Mouse (Mus musculus) small intestine, adult 2 months (tissue): ENCODE results near the gene Wnt9a. TPM values are rescaled to one million over a fixed set of nuclear protein-coding genes. Genes with fewer than 3 reads are reported as not detected.

Experiments used
- H3K27ac ChIP-seq: fragments of 200-500 bp; 2 replicates; pipeline ENCODE4 v1.5.1; 2012; ENCODE audit warnings: low read depth, low read length, control low read depth, inconsistent platforms; ENCODE audit not compliant: insufficient read depth
- H3K27me3 ChIP-seq: fragments of 200-500 bp; 2 replicates; pipeline ENCODE4 v1.6.1; 2012; ENCODE audit warnings: mild to moderate bottlenecking, moderate library complexity, low read length, inconsistent platforms; ENCODE audit not compliant: control insufficient read depth, insufficient read depth
- H3K36me3 ChIP-seq: fragments of 200-500 bp; 2 replicates; pipeline ENCODE4 v1.6.1; 2012; ENCODE audit warnings: mild to moderate bottlenecking, low read length, control low read depth, inconsistent platforms; ENCODE audit not compliant: control insufficient read depth, insufficient read depth
- H3K4me1 ChIP-seq: fragments of 200-500 bp; 2 replicates; pipeline ENCODE4 v1.6.1; 2012; ENCODE audit warnings: low read length, inconsistent platforms, mixed read lengths; ENCODE audit not compliant: control insufficient read depth, insufficient read depth, insufficient read length
- H3K4me3 ChIP-seq: fragments of 200-500 bp; 2 replicates; pipeline ENCODE4 v1.5.1; 2012; ENCODE audit warnings: low read depth, mild to moderate bottlenecking, control low read depth, inconsistent platforms, low read length, moderate library complexity
- CTCF ChIP-seq: fragments of 200-500 bp; IDR thresholded peaks from 2 replicates; pipeline ENCODE4 v1.5.1; 2012; ENCODE audit warnings: low read depth, mild to moderate bottlenecking, control low read depth, inconsistent platforms, low read length, moderate library complexity, mixed read lengths; ENCODE audit not compliant: insufficient replicate concordance, insufficient read length; ENCODE audit errors: extremely low read depth
- POLR2A ChIP-seq: fragments of 200-500 bp; IDR thresholded peaks from 2 replicates; pipeline ENCODE4 v1.6.1; 2012; ENCODE audit warnings: low read depth, mild to moderate bottlenecking, control low read depth, inconsistent platforms, low read length, moderate library complexity
- WGBS: fragments of 180-500 bp; shearing (Covaris S2); methylation state at CpG from one replicate; pipeline ENCODE4 v1.1.7; 2018; 5-methylcytosine and 5-hydroxymethylcytosine counted together
- polyA plus RNA-seq: library from polyadenylated mRNA; depleted of rRNA; stranded (reverse); fragments of >200 nt; gene quantifications from 2 replicates; pipeline ENCODE4 v1.2.3, GENCODE M21; 2012

The Wnt9a gene
- polyA plus RNA-seq, 1 experiment: 1.2 TPM

- H3K27ac ChIP-seq: no peak overlapping the region
- 21% methylated on average over 10 of the region's 10 CpGs for WGBS
- no peak overlapping the region for H3K4me3 ChIP-seq
- H3K27me3 ChIP-seq: peaks cover 30% of the 10 kb centered on the region
- H3K36me3 ChIP-seq: no peaks in the 10 kb centered on the region
- TF ChIP-seq CTCF: peak; percentile 63; the same call in 1 of the 2 replicates
- no peak for TF ChIP-seq POLR2A
- peaks cover 6% of the 10 kb centered on the region for H3K4me1 ChIP-seq
Measured at GRCm38 (mm10) chr11:59302700-59303569, 3.8 kb upstream of the Wnt9a start.

DNA sequence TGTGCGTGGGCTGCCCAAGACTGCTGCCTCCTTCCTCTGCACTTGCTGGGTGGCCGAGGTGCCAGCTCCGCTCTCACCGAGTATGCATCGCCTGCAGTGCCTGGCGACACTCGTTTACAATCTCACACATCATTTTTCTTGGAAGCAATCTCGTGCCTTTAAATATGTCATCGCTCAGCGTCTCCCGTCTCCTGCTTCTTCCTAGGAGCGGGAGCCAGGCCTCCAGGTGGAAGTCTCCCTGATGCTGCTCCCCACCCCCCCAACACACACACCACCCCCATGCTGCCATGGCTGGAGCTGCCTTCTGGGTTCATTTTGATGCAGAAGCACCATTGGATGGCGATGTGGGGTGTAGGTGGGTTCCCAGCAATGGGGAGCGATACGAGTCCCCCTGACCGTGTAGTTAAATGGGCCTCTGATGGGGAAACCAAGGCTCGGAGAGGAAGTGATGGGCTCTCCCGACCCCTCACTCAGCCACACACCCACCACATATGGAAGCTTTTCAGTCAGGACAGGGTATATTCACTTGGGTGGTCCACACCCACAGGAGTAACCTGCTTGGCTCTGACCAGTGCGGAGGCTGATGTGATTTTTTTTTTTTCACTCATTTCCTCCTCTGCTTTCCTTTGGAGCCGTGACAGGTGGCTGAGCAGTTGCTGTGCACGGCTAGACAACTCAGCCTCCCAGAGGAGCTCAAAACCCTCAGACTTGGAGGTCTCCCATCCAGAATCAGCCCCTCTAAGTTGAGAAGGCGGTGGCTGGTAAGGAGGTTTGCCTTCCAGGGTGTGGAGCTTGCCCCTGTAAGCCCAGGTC is 1.5 kb upstream of the Wnt9a start:
- 52% methylated on average over 22 of the region's 22 CpGs for WGBS
- TF ChIP-seq POLR2A: no peak
- TF ChIP-seq CTCF: no peak
- Histone ChIP-seq H3K27me3 (peaks cover 35% of the 10 kb centered on the region), H3K4me1 (peaks cover 6% of the 10 kb centered on the region), H3K36me3 (no peaks in the 10 kb centered on the region), H3K27ac (no peak overlapping the region), H3K4me3 (no peak overlapping the region)

- Histone ChIP-seq H3K4me3 (no peak overlapping the region), H3K36me3 (no peaks in the 10 kb centered on the region), H3K4me1 (peaks cover 6% of the 10 kb centered on the region), H3K27me3 (peaks cover 35% of the 10 kb centered on the region), H3K27ac (no peak overlapping the region)
- 10% methylated on average over 10 of the region's 10 CpGs for WGBS
- no peak for TF ChIP-seq CTCF
- no peak for TF ChIP-seq POLR2A
Measured at GRCm38 (mm10) chr11:59305821-59306215, 910 bp upstream of the Wnt9a start.

DNA sequence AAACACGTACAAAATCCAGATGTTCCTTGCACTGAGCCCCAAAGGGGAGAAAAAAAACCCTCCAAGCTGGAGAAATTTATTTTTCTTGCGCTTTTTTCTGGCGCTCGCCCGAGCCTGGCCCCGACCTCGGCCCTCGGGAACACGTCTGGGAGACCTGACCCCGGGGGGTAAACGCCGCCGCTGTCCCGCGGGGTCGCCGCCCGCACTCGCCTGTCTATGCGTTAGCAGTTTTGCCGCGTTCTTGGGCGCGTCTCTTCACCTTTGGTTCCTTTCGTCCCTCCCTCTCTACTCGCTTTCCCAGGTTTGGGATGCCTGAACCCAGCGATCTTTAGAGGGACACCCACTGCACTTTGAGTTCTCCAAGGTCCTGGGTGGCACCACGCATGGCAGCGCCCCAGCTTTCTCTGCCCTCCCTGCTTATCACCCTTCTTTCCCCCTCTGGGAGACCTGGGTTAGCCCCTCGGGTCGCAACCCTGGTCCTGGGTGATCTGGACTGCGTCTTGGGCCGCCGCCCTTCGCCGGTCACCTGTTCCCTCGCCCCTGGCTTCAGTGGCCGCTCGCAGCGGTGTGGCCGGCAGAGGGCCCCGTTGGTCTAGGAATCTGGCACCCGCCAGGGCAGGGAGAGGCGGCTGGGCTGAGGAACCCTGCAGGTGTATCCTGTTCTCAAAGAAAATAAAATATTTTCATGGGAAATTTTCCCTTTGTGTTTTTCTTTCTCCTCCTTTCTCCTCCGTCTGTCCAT is 865 bp downstream of the Wnt9a start:
- TF ChIP-seq POLR2A (no peak), CTCF (peak; percentile 67; the same call in 1 of the 2 replicates)
- no peaks in the 10 kb centered on the region for H3K36me3 ChIP-seq
- WGBS: 2% methylated on average over 45 of the region's 45 CpGs
- no peak overlapping the region for H3K27ac ChIP-seq
- peaks cover 6% of the 10 kb centered on the region for H3K4me1 ChIP-seq
- peak overlapping the region; percentile 67 for H3K4me3 ChIP-seq
- H3K27me3 ChIP-seq: peaks cover 35% of the 10 kb centered on the region

GRCm38 (mm10) chr11:59308164-59308542 is 1.4 kb downstream of the Wnt9a start:
- H3K36me3 ChIP-seq: no peaks in the 10 kb centered on the region
- 23% methylated on average over 12 of the region's 12 CpGs for WGBS
- TF ChIP-seq CTCF: no peak
- no peak for TF ChIP-seq POLR2A
- H3K4me1 ChIP-seq: peaks cover 6% of the 10 kb centered on the region
- H3K4me3 ChIP-seq: no peak overlapping the region
- H3K27me3 ChIP-seq: peaks cover 35% of the 10 kb centered on the region
- H3K27ac ChIP-seq: no peak overlapping the region

DNA sequence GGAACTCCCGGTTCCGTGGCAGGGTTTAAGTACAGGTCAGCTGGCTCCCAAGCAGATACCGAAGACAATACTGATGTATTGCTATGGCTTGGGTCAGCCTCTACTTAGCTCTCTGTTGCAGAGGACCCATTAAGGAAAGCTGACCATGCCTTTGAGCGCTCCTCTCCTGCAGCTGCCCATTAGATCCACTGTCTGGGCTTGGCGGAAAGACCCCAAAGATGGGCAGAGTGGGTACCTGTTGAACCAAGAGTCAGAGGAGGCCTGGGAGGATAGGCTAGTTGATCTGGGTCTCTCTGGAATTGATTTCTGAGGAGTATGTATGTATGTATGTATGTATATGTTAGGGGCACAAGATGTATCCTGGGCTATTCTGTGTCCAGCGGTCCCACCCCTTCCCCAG is 1.9 kb downstream of the Wnt9a start:
- peaks cover 6% of the 10 kb centered on the region for H3K4me1 ChIP-seq
- no peak overlapping the region for H3K4me3 ChIP-seq
- 54% methylated on average over 6 of the region's 6 CpGs for WGBS
- peaks cover 35% of the 10 kb centered on the region for H3K27me3 ChIP-seq
- TF ChIP-seq CTCF (no peak), POLR2A (no peak)
- no peak overlapping the region for H3K27ac ChIP-seq
- H3K36me3 ChIP-seq: no peaks in the 10 kb centered on the region
